Mouse (Mus musculus) T-helper 17 cell (primary cell): ENCODE measurements around the gene Agk.

Experiments
- in situ Hi-C, 2 experiments: fragments of 300-600 bp; cut with MboI, MseI; formaldehyde crosslinking; loops; 1 replicate in 1 of 2; 2 replicates in 1 of 2; pipeline ENCODE4 v1.15.1; 2025; ENCODE audit warnings: high pct_unique_total_duplicates in 2 of 2

Gene Agk

GRCm38 (mm10) chr6:40411085-40411484, 86.1 kb downstream of the Agk start:
- in situ Hi-C loops, result no loop called here

GRCm38 (mm10) chr6:40413046-40413445, 88.1 kb downstream of the Agk start:
- in situ Hi-C loops, result no loop called here

DNA sequence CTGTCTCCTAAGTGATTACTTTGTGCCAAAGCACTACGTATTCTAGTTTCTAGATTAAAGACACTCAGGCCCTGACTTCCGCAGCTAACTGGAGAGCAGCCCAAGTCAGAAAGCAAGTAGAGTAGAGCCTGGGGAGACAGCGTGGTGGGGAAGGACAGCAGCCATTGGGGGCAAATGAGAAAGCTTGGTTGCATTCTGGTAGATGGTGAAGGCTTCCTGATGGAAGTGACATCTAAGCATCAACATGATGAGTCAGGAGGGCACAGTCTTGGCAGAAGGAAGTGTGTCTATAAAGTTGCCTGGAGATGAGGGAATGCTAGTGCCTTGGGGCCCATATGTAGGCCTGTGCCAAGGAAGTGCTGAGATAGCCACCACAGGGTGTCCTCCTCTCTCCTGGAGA, 88.6 kb downstream of the Agk start:
- in situ Hi-C loops, result no loop called here

- in situ Hi-C loops, result no loop called here
These were observed 90.8 kb downstream of the Agk start for GRCm38 (mm10) chr6:40415799-40416198.

DNA sequence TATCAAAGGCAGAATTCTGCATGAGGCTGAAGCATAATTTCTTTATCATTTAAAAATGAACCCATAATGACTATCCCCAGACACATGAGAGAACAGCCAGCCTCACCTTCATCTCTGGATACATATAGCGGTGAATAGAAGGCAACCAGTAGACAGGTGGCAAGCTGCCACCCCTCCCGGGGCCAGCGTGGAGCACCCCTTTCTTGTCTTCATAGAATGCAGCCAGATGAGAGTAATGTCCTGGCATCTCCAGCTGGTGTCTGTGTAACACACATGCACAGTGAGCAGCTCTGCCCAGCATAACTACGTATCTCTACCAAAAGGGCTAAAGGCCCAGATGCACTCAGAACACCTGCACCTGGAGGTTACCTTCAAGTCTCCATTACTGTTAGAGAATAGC, 93.4 kb downstream of the Agk start:
- in situ Hi-C loops, result no loop called here

DNA sequence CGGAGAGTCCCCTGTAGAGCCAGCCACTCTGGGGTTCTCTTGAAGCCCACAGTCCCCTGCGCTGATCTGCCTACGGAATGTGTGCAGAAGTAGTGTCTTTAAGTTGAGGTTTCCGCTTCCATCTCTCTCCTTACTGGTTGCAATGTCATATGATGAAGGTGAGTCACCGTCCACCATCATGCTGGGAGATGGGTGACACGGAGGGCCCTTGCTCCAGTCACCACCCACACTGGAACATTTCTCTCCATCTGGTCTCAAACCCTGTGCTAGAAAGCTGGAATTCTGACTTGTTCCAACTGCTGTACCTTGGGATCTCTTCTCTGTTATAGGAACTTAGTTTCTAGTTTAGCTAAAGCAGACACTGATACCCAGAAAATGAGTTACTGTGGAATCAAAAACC, 96.1 kb downstream of the Agk start:
- in situ Hi-C loops, result no loop called here

DNA sequence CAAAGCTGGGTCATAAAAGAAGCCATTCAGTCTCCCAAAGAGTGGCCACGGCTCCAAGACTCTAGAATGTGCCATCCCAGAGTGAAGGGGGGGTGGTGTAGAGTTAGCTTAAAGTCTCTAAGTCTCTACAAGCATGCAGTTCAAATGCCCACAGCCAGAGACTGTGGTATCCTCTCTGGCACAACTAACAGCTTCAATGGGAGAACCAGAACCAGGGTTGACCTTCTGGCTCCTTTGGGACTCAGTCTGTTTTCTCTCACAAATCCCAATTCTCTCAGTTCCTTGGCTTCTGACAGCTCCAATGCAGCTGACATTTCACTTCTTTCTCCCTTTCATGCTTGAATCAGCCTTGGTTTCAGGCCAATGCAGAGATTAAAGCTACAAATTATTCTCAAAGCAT, 98.0 kb downstream of the Agk start:
- in situ Hi-C loops, result no loop called here

GRCm38 (mm10) chr6:40423774-40424173, 98.8 kb downstream of the Agk start:
- in situ Hi-C loops, result no loop called here

GRCm38 (mm10) chr6:40427441-40427840, 102.5 kb downstream of the Agk start:
- in situ Hi-C loops, result loop anchor here (25.0 kb wide), 4 partner anchors 715 to 1935 kb away; partner anchors contain the start of gene Epha1 (in 1 of the 2)

DNA sequence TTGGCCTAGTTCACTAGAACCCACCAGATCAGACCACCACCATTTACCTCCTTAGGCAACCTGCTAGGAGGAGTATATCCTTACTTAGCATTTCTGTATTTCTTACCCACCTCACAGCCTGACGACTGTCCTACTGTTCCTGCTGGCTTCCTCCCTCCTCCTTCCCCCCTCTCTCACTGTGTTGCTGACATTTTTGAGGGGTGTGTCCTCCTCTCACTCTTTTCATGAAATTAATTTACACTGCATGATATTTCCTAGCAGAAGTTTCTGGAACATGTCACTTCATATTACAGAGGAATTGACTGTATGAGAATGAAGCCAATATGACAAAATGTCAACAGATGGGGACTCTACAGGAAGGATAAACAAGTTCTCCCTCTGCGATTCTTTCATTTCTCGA, 103.7 kb downstream of the Agk start:
- in situ Hi-C loops, result loop anchor here (25.0 kb wide), 4 partner anchors 716 to 1934 kb away; partner anchors contain the start of gene Epha1 (in 1 of the 2)

DNA sequence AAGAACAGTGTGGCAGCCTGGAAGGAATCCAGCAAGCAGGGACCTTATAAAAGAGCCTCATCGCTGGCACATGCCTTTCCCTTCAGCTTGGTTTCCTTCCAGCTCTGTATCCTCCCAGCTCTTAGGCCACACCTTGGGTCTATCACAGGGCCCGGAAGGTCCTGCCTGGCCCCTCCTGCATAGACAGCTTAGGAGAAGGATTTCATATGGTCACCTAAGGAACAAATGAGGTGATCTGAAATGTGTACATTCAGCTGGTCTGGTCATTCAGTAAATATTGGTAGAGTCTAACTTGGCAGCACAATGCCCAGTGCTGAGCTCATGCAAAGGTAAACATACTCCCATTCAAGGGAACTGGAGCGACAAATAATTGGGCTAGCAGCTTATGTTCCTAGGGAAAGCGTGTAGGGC, 104.6 kb downstream of the Agk start:
- in situ Hi-C loops, result loop anchor here (25.0 kb wide), 4 partner anchors 717 to 1933 kb away; partner anchors contain the start of gene Epha1 (in 1 of the 2)

- in situ Hi-C loops, result loop anchor here (25.0 kb wide), 4 partner anchors 718 to 1932 kb away; partner anchors contain the start of gene Epha1 (in 1 of the 2)
These were observed 105.3 kb downstream of the Agk start for GRCm38 (mm10) chr6:40430251-40430650.

GRCm38 (mm10) chr6:40430878-40431277, 105.9 kb downstream of the Agk start:
- in situ Hi-C loops, result loop anchor here (25.0 kb wide), 4 partner anchors 719 to 1931 kb away; partner anchors contain the start of gene Epha1 (in 1 of the 2)

- in situ Hi-C loops, result loop anchor here (25.0 kb wide), 4 partner anchors 719 to 1931 kb away; partner anchors contain the start of gene Epha1 (in 1 of the 2)
These were observed 106.4 kb downstream of the Agk start for GRCm38 (mm10) chr6:40431356-40431755.

GRCm38 (mm10) chr6:40431812-40432211, 106.8 kb downstream of the Agk start:
- in situ Hi-C loops, result loop anchor here (25.0 kb wide), 4 partner anchors 720 to 1930 kb away; partner anchors contain the start of gene Epha1 (in 1 of the 2)

- in situ Hi-C loops, result loop anchor here (25.0 kb wide), 4 partner anchors 720 to 1930 kb away; partner anchors contain the start of gene Epha1 (in 1 of the 2)
These were observed 107.6 kb downstream of the Agk start for GRCm38 (mm10) chr6:40432346-40433275.

DNA sequence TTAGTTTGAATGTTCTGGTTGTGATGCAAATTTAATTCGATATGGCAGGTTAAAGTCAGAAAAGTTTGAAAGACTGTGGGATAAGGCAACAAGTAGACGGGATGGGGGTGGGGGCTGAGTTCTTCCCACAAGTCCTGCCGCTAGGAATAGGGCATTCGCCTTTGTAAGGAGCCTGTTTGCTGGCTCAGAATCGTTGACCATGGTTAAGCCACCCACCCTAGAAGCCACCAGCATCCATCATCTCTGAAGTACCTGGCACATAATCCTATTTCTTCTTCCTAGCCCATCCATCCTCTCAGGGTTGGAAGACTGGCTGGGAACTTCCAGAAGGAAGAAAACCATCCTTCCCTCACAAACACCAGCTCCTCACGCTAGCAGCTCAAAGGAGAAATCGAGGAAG, 109.7 kb downstream of the Agk start:
- in situ Hi-C loops, result loop anchor here (5.0 to 25.0 kb wide), 5 partner anchors 38 to 1928 kb away; partner anchors contain the start of genes Epha1 (in 1 of the 2) and Ssbp1 (in 1 of the 2)

DNA sequence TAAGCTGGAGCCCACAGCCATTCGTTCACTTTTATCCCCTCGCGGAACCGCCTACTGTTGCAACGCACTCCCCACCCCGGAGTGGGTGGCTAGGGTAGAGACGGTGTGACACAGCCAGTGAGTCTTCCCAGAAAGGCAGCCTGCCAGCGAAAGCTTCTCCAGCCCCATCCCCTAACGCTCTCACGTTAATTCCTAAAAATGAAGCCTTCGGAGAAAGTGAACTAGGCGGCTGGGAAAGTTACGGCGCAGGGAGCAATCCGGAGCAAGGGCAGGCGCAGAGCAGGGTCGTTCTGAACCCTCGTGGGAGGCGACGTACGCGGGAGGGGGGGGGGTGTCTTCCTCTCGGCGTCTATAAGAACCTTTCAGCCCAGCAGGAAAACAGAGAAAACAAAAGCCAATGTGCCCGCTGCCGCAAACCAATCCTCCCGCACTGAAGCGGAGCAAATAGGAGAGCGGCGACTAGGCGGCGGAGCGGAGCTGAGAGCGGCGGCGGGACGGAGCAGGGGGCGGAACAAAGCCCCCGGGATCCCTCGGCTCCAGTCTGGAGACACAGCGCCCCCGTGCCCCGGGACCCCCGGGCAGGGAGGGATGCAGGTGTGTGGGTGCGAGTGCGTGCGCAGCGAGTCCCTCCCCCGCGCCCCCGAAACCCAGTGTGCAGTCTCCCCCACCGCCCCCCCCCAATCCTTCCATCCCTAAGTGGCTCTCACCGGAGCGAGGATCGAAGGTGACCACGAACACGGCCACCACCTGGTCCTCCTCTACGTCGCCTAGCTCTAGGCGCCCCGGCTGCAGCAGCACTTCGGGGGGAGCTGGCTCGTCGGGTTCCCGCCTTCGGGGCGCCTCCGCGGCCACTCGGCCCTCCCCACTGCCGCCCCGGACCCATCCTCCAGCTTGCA, 110.4 kb downstream of the Agk start:
- in situ Hi-C loops, result loop anchor here (5.0 to 25.0 kb wide), 5 partner anchors 37 to 1927 kb away; partner anchors contain the start of genes Epha1 (in 1 of the 2) and Ssbp1 (in 1 of the 2)

DNA sequence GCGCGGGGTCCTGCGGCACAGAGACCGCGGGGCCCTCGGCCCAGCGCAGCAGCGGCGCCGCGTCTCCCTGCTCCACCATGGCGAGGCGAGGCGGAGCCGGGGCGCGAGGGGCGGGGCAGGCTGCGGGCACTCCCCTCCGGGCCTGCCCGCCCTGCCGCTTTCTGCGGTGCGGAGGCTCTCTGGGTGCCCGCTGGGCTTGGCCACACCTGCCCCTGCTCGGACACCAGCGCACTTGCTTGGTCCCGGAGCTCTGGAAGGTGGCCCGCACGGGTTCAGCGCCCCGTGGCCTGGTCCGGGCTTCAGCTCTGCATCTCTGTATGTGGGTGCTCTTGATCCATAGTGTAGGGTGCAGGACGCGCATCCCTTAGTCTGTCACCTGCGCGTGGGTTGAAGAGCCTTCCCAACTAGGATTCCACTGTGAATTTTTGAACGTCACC, 111.1 kb downstream of the Agk start, which contains the start of gene E330009J07Rik:
Gene E330009J07Rik (minus strand): TSS at position 89 of the 437 bp plus-strand sequence.
- in situ Hi-C loops, result loop anchor here (5.0 to 25.0 kb wide), 5 partner anchors 36 to 1926 kb away; partner anchors contain the start of genes Epha1 (in 1 of the 2) and Ssbp1 (in 1 of the 2)

DNA sequence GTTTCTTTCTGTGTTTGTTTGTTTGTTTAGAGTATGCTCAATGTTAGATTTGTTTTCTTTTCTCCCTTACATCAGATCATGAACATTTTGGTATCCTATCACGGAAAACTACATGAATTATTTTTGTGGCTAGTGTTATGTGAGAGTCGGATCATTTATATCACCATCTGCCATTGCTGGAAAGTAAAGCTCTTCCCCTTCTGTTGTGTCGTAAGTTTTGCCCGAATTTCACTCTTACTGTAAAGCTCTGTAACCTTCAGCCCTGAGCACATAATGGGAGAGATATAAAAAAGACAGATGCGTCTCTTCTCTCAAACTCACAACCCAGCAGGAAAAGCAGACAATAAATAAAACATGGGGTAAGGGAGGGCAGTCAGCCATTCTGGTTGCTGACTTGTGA, 114.0 kb downstream of the Agk start, which contains the start of gene Wee2:
Gene Wee2 (plus strand): TSS at position 153 of the 400 bp plus-strand sequence.
- in situ Hi-C loops, result loop anchor here (5.0 to 25.0 kb wide), 5 partner anchors 33 to 1923 kb away; partner anchors contain the start of genes Epha1 (in 1 of the 2) and Ssbp1 (in 1 of the 2)
